Mouse (Mus musculus): Measurements from ENCODE around the gene Serac1.

Serac1 gene

GRCm38 (mm10) chr17:6079287-6080122 lies at the start of gene Serac1, which contains the start of gene Gtf2h5:
TSS of gene Serac1 (minus strand) at chr17:6079741.
TSS of gene Gtf2h5 (plus strand) at chr17:6079786.
- peak; percentile 98 for DNase-seq (ENCODE audit: low spot score)

- DNase-seq (ENCODE audit: low spot score): peak; percentile 57
Observed at GRCm38 (mm10) chr17:6128039-6128438, 48.5 kb upstream of the Serac1 start.

- DNase-seq (ENCODE audit: low spot score): no peak
Observed at GRCm38 (mm10) chr17:6125441-6125840, 45.9 kb upstream of the Serac1 start.

- no peak for DNase-seq (ENCODE audit: low spot score)
Observed at GRCm38 (mm10) chr17:6123776-6124175, 44.2 kb upstream of the Serac1 start.

- no peak for DNase-seq (ENCODE audit: low spot score)
Observed at GRCm38 (mm10) chr17:6118861-6119260, 39.3 kb upstream of the Serac1 start.

GRCm38 (mm10) chr17:6117917-6118316 lies 38.4 kb upstream of the Serac1 start:
- no peak for DNase-seq (ENCODE audit: low spot score)

- DNase-seq (ENCODE audit: low spot score): no peak
Observed at GRCm38 (mm10) chr17:6117148-6117725, 37.7 kb upstream of the Serac1 start.

- DNase-seq (ENCODE audit: low spot score): no peak
Observed at GRCm38 (mm10) chr17:6115085-6115484, 35.5 kb upstream of the Serac1 start.

GRCm38 (mm10) chr17:6113653-6114052 lies 34.1 kb upstream of the Serac1 start:
- DNase-seq (ENCODE audit: low spot score): no peak

GRCm38 (mm10) chr17:6110956-6111355 lies 31.4 kb upstream of the Serac1 start:
- DNase-seq (ENCODE audit: low spot score): no peak

- no peak for DNase-seq (ENCODE audit: low spot score)
Observed at GRCm38 (mm10) chr17:6108175-6108574, 28.6 kb upstream of the Serac1 start.

GRCm38 (mm10) chr17:6107015-6107601 lies 27.6 kb upstream of the Serac1 start:
- DNase-seq (ENCODE audit: low spot score): peak; percentile 58

- DNase-seq (ENCODE audit: low spot score): peak; percentile 93
Observed at GRCm38 (mm10) chr17:6106361-6107014, 26.9 kb upstream of the Serac1 start, which contains the start of gene Tulp4. TSS of gene Tulp4 (plus strand) at chr17:6106437.

GRCm38 (mm10) chr17:6103566-6103965 lies 24.0 kb upstream of the Serac1 start:
- no peak for DNase-seq (ENCODE audit: low spot score)

GRCm38 (mm10) chr17:6102287-6102686 lies 22.7 kb upstream of the Serac1 start:
- no peak for DNase-seq (ENCODE audit: low spot score)

GRCm38 (mm10) chr17:6097884-6098283 lies 18.3 kb upstream of the Serac1 start:
- DNase-seq (ENCODE audit: low spot score): no peak

- DNase-seq (ENCODE audit: low spot score): no peak
Observed at GRCm38 (mm10) chr17:6095579-6095978, 16.0 kb upstream of the Serac1 start.

GRCm38 (mm10) chr17:6091604-6092003 lies 12.1 kb upstream of the Serac1 start:
- peak; percentile 17 for DNase-seq (ENCODE audit: low spot score)

GRCm38 (mm10) chr17:6083323-6083890 lies 3.9 kb upstream of the Serac1 start:
- no peak for DNase-seq (ENCODE audit: low spot score)

- DNase-seq (ENCODE audit: low spot score): no peak
Observed at GRCm38 (mm10) chr17:6073405-6073804, 6.1 kb downstream of the Serac1 start.

GRCm38 (mm10) chr17:6069866-6070265 lies 9.7 kb downstream of the Serac1 start:
- no peak for DNase-seq (ENCODE audit: low spot score)

GRCm38 (mm10) chr17:6067613-6068012 lies 11.9 kb downstream of the Serac1 start:
- no peak for DNase-seq (ENCODE audit: low spot score)

Data from yolk sac, embryonic 10.5 days (tissue).